Mouse (Mus musculus) liver, embryonic 15.5 days (tissue): ENCODE data around the gene Gm21905. TPM values are rescaled to one million over a fixed set of nuclear protein-coding genes. Genes with fewer than 3 reads are reported as not detected.

Source experiments
- ATAC-seq: fragments of 200-750 bp; cut with Nextera tagmentation; 2 replicates; pipeline ENCODE4 v1.8.0; 2017; ENCODE audit warnings: moderate number of reproducible peaks, mild to moderate bottlenecking, moderate library complexity; ENCODE audit not compliant: insufficient read depth
- H3K27ac ChIP-seq: fragments of 300-500 bp; sonication (generic); replicated peaks from 2 replicates; pipeline ENCODE4 v1.5.1; 2015; ENCODE audit warnings: mild to moderate bottlenecking, inconsistent platforms
- H3K27me3 ChIP-seq: fragments of 300-500 bp; sonication (generic); 2 replicates; pipeline ENCODE4 v1.6.1; 2015; ENCODE audit warnings: mild to moderate bottlenecking, inconsistent platforms
- H3K36me3 ChIP-seq: fragments of 300-500 bp; sonication (generic); replicated peaks from 2 replicates; pipeline ENCODE4 v1.6.1; 2015; ENCODE audit warnings: moderate library complexity, mild to moderate bottlenecking, inconsistent platforms
- H3K4me1 ChIP-seq: fragments of 300-500 bp; sonication (generic); replicated peaks from 2 replicates; pipeline ENCODE4 v1.6.1; 2015; ENCODE audit warnings: inconsistent platforms
- H3K4me2 ChIP-seq: fragments of 300-500 bp; sonication (generic); 2 replicates; pipeline ENCODE4 v1.6.1; 2015; ENCODE audit warnings: moderate library complexity, mild to moderate bottlenecking, inconsistent platforms
- H3K4me3 ChIP-seq: fragments of 300-500 bp; sonication (generic); replicated peaks from 2 replicates; pipeline ENCODE4 v1.5.1; 2015; ENCODE audit warnings: mild to moderate bottlenecking, inconsistent platforms
- H3K9ac ChIP-seq: fragments of 300-500 bp; sonication (generic); 2 replicates; pipeline ENCODE4 v1.6.1; 2015; ENCODE audit warnings: moderate library complexity, mild to moderate bottlenecking, inconsistent platforms
- H3K9me3 ChIP-seq: fragments of 300-500 bp; sonication (generic); replicated peaks from 2 replicates; pipeline ENCODE4 v1.6.1; 2016; ENCODE audit warnings: inconsistent platforms
- WGBS: fragments of 180-500 bp; shearing (Covaris S2); methylation state at CpG from one replicate; pipeline ENCODE4 v1.1.7; 2015; ENCODE audit warnings: mixed read lengths; ENCODE audit not compliant: insufficient replicate concordance; 5-methylcytosine and 5-hydroxymethylcytosine counted together
- polyA plus RNA-seq: library from polyadenylated mRNA; unstranded; fragments of >200 nt; fragmentation: Nextera tagmentation; extraction: Ambion mirVana; gene quantifications from 2 replicates; pipeline ENCODE4 v1.2.1, GENCODE M21; 2015

Gm21905 gene
- polyA plus RNA-seq: not detected in 2 replicates

GRCm38 (mm10) chr5:67946321-67946720 lies at the start of gene Gm21905:
Gene Gm21905 (minus strand): TSS chr5:67946421.
- no peak within 1 kb of the TSS for H3K4me3 ChIP-seq
- H3K36me3 ChIP-seq: no peaks in the 10 kb centered on the region
- no peaks in the 10 kb centered on the region for H3K27me3 ChIP-seq
- ATAC-seq: no peak
- no peak within 1 kb of the TSS for H3K27ac ChIP-seq
- 60% methylated on average over 5 of the region's 5 CpGs for WGBS
- no peaks in the 10 kb centered on the region for H3K9me3 ChIP-seq
- H3K4me2 ChIP-seq: no peak within 1 kb of the TSS
- H3K9ac ChIP-seq: no peak within 1 kb of the TSS
- no peaks in the 10 kb centered on the region for H3K4me1 ChIP-seq

GRCm38 (mm10) chr5:67990426-67990825 lies 44.2 kb upstream of the Gm21905 start:
- no peaks in the 10 kb centered on the region for H3K36me3 ChIP-seq
- ATAC-seq: no peak
- H3K4me2 ChIP-seq: no peak overlapping the region
- H3K27me3 ChIP-seq: no peaks in the 10 kb centered on the region; the same call in 1 of the 2 replicates
- H3K9ac ChIP-seq: no peak overlapping the region
- H3K4me3 ChIP-seq: no peak overlapping the region
- H3K27ac ChIP-seq: no peak overlapping the region
- H3K9me3 ChIP-seq: no peaks in the 10 kb centered on the region
- H3K4me1 ChIP-seq: no peaks in the 10 kb centered on the region

- Histone ChIP-seq H3K9ac (no peak overlapping the region), H3K27me3 (no peaks in the 10 kb centered on the region), H3K4me2 (no peak overlapping the region), H3K27ac (no peak overlapping the region), H3K9me3 (no peaks in the 10 kb centered on the region), H3K4me3 (no peak overlapping the region), H3K36me3 (no peaks in the 10 kb centered on the region), H3K4me1 (no peaks in the 10 kb centered on the region)
- 36% methylated on average over 3 of the region's 3 CpGs for WGBS
- ATAC-seq: no peak
These were observed 35.8 kb upstream of the Gm21905 start for GRCm38 (mm10) chr5:67981946-67982526.

- H3K9me3 ChIP-seq: no peaks in the 10 kb centered on the region
- no peak overlapping the region for H3K27ac ChIP-seq
- 66% methylated on average over 7 of the region's 7 CpGs for WGBS
- ATAC-seq: no peak
- H3K4me1 ChIP-seq: no peaks in the 10 kb centered on the region
- H3K4me3 ChIP-seq: no peak overlapping the region
- H3K4me2 ChIP-seq: no peak overlapping the region
- no peaks in the 10 kb centered on the region for H3K36me3 ChIP-seq
- no peaks in the 10 kb centered on the region for H3K27me3 ChIP-seq
- no peak overlapping the region for H3K9ac ChIP-seq
These were observed 23.3 kb upstream of the Gm21905 start for GRCm38 (mm10) chr5:67969536-67969935.

- no peak for ATAC-seq
These were observed 15.7 kb upstream of the Gm21905 start for GRCm38 (mm10) chr5:67961708-67962629.

GRCm38 (mm10) chr5:67955486-67955885 lies 9.3 kb upstream of the Gm21905 start:
- Histone ChIP-seq H3K36me3 (no peaks in the 10 kb centered on the region), H3K9ac (no peak overlapping the region), H3K4me2 (no peak overlapping the region), H3K9me3 (no peaks in the 10 kb centered on the region), H3K27me3 (no peaks in the 10 kb centered on the region), H3K4me3 (no peak overlapping the region), H3K27ac (no peak overlapping the region), H3K4me1 (no peaks in the 10 kb centered on the region)
- ATAC-seq: no peak
- 63% methylated on average over 7 of the region's 7 CpGs for WGBS

More at GRCm38 (mm10) chr5:67961708-67962629, 15.7 kb upstream of the Gm21905 start:
- Histone ChIP-seq H3K4me2 (no peak overlapping the region), H3K27ac (no peak overlapping the region), H3K4me3 (no peak overlapping the region), H3K27me3 (no peaks in the 10 kb centered on the region), H3K9ac (no peak overlapping the region), H3K4me1 (no peaks in the 10 kb centered on the region), H3K36me3 (no peaks in the 10 kb centered on the region), H3K9me3 (no peaks in the 10 kb centered on the region)
- WGBS: 56% methylated on average over 7 of the region's 7 CpGs

- no peaks in the 10 kb centered on the region for H3K9me3 ChIP-seq
- H3K4me2 ChIP-seq: no peak overlapping the region
- 54% methylated on average over 4 of the region's 4 CpGs for WGBS
- H3K4me3 ChIP-seq: no peak overlapping the region
- no peak for ATAC-seq
- H3K4me1 ChIP-seq: no peaks in the 10 kb centered on the region
- no peak overlapping the region for H3K27ac ChIP-seq
- H3K36me3 ChIP-seq: no peaks in the 10 kb centered on the region
- no peak overlapping the region for H3K9ac ChIP-seq
- no peaks in the 10 kb centered on the region for H3K27me3 ChIP-seq
These were observed 7.9 kb upstream of the Gm21905 start for GRCm38 (mm10) chr5:67954097-67954496.

- no peaks in the 10 kb centered on the region for H3K9me3 ChIP-seq
- 70% methylated on average over 5 of the region's 5 CpGs for WGBS
- no peaks in the 10 kb centered on the region for H3K36me3 ChIP-seq
- H3K9ac ChIP-seq: no peak overlapping the region
- no peak for ATAC-seq
- H3K27me3 ChIP-seq: no peaks in the 10 kb centered on the region
- H3K4me1 ChIP-seq: no peaks in the 10 kb centered on the region
- H3K4me2 ChIP-seq: no peak overlapping the region
- H3K27ac ChIP-seq: no peak overlapping the region
- no peak overlapping the region for H3K4me3 ChIP-seq
These were observed 1.9 kb upstream of the Gm21905 start for GRCm38 (mm10) chr5:67948074-67948473.

GRCm38 (mm10) chr5:67947006-67947405 lies 785 bp upstream of the Gm21905 start:
- Histone ChIP-seq H3K4me1 (no peaks in the 10 kb centered on the region), H3K27me3 (no peaks in the 10 kb centered on the region), H3K9me3 (no peaks in the 10 kb centered on the region), H3K27ac (no peak overlapping the region), H3K36me3 (no peaks in the 10 kb centered on the region), H3K9ac (no peak overlapping the region), H3K4me2 (no peak overlapping the region), H3K4me3 (no peak overlapping the region)
- ATAC-seq: no peak

GRCm38 (mm10) chr5:67944074-67944785 lies 2.0 kb downstream of the Gm21905 start:
- Histone ChIP-seq H3K27ac (no peak overlapping the region), H3K4me3 (no peak overlapping the region), H3K4me1 (no peaks in the 10 kb centered on the region), H3K4me2 (no peak overlapping the region), H3K9ac (no peak overlapping the region), H3K9me3 (no peaks in the 10 kb centered on the region), H3K36me3 (no peaks in the 10 kb centered on the region), H3K27me3 (no peaks in the 10 kb centered on the region)
- 64% methylated on average over 1 of the region's 1 CpGs for WGBS
- no peak for ATAC-seq

- H3K36me3 ChIP-seq: no peaks in the 10 kb centered on the region
- no peak for ATAC-seq
- no peak overlapping the region for H3K27ac ChIP-seq
- no peak overlapping the region for H3K4me3 ChIP-seq
- H3K9me3 ChIP-seq: no peaks in the 10 kb centered on the region
- no peaks in the 10 kb centered on the region for H3K4me1 ChIP-seq
- no peak overlapping the region for H3K4me2 ChIP-seq
- no peaks in the 10 kb centered on the region for H3K27me3 ChIP-seq
- 6% methylated on average over 2 of the region's 2 CpGs for WGBS
- H3K9ac ChIP-seq: no peak overlapping the region
These were observed 3.0 kb downstream of the Gm21905 start for GRCm38 (mm10) chr5:67943199-67943598.
